Mouse (Mus musculus) bone marrow, adult 2 months (tissue): ENCODE data around the gene Sdad1.

ENCODE experiments used
- CTCF ChIP-seq: fragments of 200-500 bp; IDR thresholded peaks from 2 replicates; pipeline ENCODE4 v1.5.1; 2011; ENCODE audit warnings: low read length, control low read depth; ENCODE audit not compliant: control insufficient read depth, insufficient read depth
- POLR2A ChIP-seq: fragments of 200-500 bp; IDR thresholded peaks from 2 replicates; pipeline ENCODE4 v1.6.1; 2011; ENCODE audit warnings: low read depth, mild to moderate bottlenecking, control low read depth, low read length, borderline replicate concordance; ENCODE audit not compliant: control insufficient read depth

DNA sequence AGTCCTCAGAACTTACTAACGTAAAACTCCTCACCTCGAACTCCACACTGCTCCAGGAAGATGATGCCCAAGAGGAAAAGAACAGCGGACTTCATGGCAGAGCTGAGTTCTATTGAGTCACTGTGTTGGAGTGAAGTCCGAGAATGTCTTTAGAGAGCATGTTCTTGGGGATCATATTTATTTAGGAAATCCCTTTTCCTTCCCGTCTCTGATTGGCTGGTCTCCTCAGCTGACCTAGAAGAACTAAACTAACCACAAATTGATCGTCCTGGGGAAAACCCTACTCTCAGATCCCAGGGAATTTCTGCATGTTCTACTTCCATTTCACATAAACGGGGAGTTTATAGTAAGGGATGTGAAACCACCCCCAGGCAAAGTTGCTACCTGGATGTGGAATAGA, 17.6 kb upstream of the Sdad1 start, which contains the start of gene Cxcl9:
- no peak for TF ChIP-seq POLR2A
- no peak for TF ChIP-seq CTCF
